Mouse (Mus musculus): ENCODE data around the gene Zfr. TPM values are rescaled to one million over a fixed set of nuclear protein-coding genes. Genes with fewer than 3 reads are reported as not detected.
"Not testable (repeated sequence)": the region's sequence is repeated elsewhere in the genome, so short reads cannot be mapped to it uniquely, and the experiment has no call there.

Gene Zfr
- total RNA-seq, 1 experiment from 2014 or later, result 69.7 TPM

- ATAC-seq (replicated peaks; ENCODE audit: insufficient number of reproducible peaks, low FRiP score, low TSS enrichment, poor library complexity, severe bottlenecking), result no peak
Observed at GRCm38 (mm10) chr15:12100912-12101311, 16.7 kb upstream of the Zfr start.

- no peak for ATAC-seq (replicated peaks; ENCODE audit: insufficient number of reproducible peaks, low FRiP score, low TSS enrichment, poor library complexity, severe bottlenecking)
Observed at GRCm38 (mm10) chr15:12103763-12104162, 13.9 kb upstream of the Zfr start.

GRCm38 (mm10) chr15:12104827-12105226 lies 12.8 kb upstream of the Zfr start:
- ATAC-seq (replicated peaks; ENCODE audit: insufficient number of reproducible peaks, low FRiP score, low TSS enrichment, poor library complexity, severe bottlenecking), result no peak

GRCm38 (mm10) chr15:12106430-12106829 lies 11.2 kb upstream of the Zfr start:
- ATAC-seq (replicated peaks; ENCODE audit: insufficient number of reproducible peaks, low FRiP score, low TSS enrichment, poor library complexity, severe bottlenecking), result no peak

GRCm38 (mm10) chr15:12108200-12108599 lies 9.4 kb upstream of the Zfr start:
- no peak for ATAC-seq (replicated peaks; ENCODE audit: insufficient number of reproducible peaks, low FRiP score, low TSS enrichment, poor library complexity, severe bottlenecking)

- not testable (repeated sequence) for ATAC-seq (replicated peaks; ENCODE audit: insufficient number of reproducible peaks, low FRiP score, low TSS enrichment, poor library complexity, severe bottlenecking)
Observed at GRCm38 (mm10) chr15:12108922-12109321, 8.7 kb upstream of the Zfr start.

- no peak for ATAC-seq (replicated peaks; ENCODE audit: insufficient number of reproducible peaks, low FRiP score, low TSS enrichment, poor library complexity, severe bottlenecking)
Observed at GRCm38 (mm10) chr15:12111232-12111631, 6.4 kb upstream of the Zfr start.

GRCm38 (mm10) chr15:12113411-12113810 lies 4.2 kb upstream of the Zfr start:
- ATAC-seq (replicated peaks; ENCODE audit: insufficient number of reproducible peaks, low FRiP score, low TSS enrichment, poor library complexity, severe bottlenecking), result no peak

- ATAC-seq (replicated peaks; ENCODE audit: insufficient number of reproducible peaks, low FRiP score, low TSS enrichment, poor library complexity, severe bottlenecking), result no peak
Observed at GRCm38 (mm10) chr15:12114546-12114945, 3.1 kb upstream of the Zfr start.

GRCm38 (mm10) chr15:12115722-12116230 lies 1.9 kb upstream of the Zfr start:
- ATAC-seq (replicated peaks; ENCODE audit: insufficient number of reproducible peaks, low FRiP score, low TSS enrichment, poor library complexity, severe bottlenecking), result no peak

GRCm38 (mm10) chr15:12118093-12118431 lies 431 bp downstream of the Zfr start:
- ATAC-seq (replicated peaks; ENCODE audit: insufficient number of reproducible peaks, low FRiP score, low TSS enrichment, poor library complexity, severe bottlenecking), result no peak

- ATAC-seq (replicated peaks; ENCODE audit: insufficient number of reproducible peaks, low FRiP score, low TSS enrichment, poor library complexity, severe bottlenecking), result no peak
Observed at GRCm38 (mm10) chr15:12118432-12119128, 949 bp downstream of the Zfr start.

- ATAC-seq (replicated peaks; ENCODE audit: insufficient number of reproducible peaks, low FRiP score, low TSS enrichment, poor library complexity, severe bottlenecking), result no peak
Observed at GRCm38 (mm10) chr15:12119129-12119466, 1.5 kb downstream of the Zfr start.

GRCm38 (mm10) chr15:12124913-12125312 lies 7.3 kb downstream of the Zfr start:
- ATAC-seq (replicated peaks; ENCODE audit: insufficient number of reproducible peaks, low FRiP score, low TSS enrichment, poor library complexity, severe bottlenecking), result no peak

GRCm38 (mm10) chr15:12130871-12131270 lies 13.2 kb downstream of the Zfr start:
- not testable (repeated sequence) for ATAC-seq (replicated peaks; ENCODE audit: insufficient number of reproducible peaks, low FRiP score, low TSS enrichment, poor library complexity, severe bottlenecking)

GRCm38 (mm10) chr15:12134546-12134945 lies 16.9 kb downstream of the Zfr start:
- ATAC-seq (replicated peaks; ENCODE audit: insufficient number of reproducible peaks, low FRiP score, low TSS enrichment, poor library complexity, severe bottlenecking), result no peak

- no peak for ATAC-seq (replicated peaks; ENCODE audit: insufficient number of reproducible peaks, low FRiP score, low TSS enrichment, poor library complexity, severe bottlenecking)
Observed at GRCm38 (mm10) chr15:12135368-12135767, 17.7 kb downstream of the Zfr start.

- ATAC-seq (replicated peaks; ENCODE audit: insufficient number of reproducible peaks, low FRiP score, low TSS enrichment, poor library complexity, severe bottlenecking), result no peak
Observed at GRCm38 (mm10) chr15:12136371-12136770, 18.7 kb downstream of the Zfr start.

GRCm38 (mm10) chr15:12140985-12141729 lies 23.5 kb downstream of the Zfr start:
- ATAC-seq (replicated peaks; ENCODE audit: insufficient number of reproducible peaks, low FRiP score, low TSS enrichment, poor library complexity, severe bottlenecking), result no peak

GRCm38 (mm10) chr15:12147423-12147822 lies 29.8 kb downstream of the Zfr start:
- no peak for ATAC-seq (replicated peaks; ENCODE audit: insufficient number of reproducible peaks, low FRiP score, low TSS enrichment, poor library complexity, severe bottlenecking)

Measured in monocyte, adult 5-6 weeks (primary cell).